Mouse (Mus musculus) E14TG2a.4 (cell line): ENCODE data around the gene Exoc6b.

ENCODE experiments used
- H3K27me3 ChIP-seq: 2 replicates; pipeline ENCODE4 v1.6.1; 2014; ENCODE audit warnings: low read length, control low read depth; ENCODE audit not compliant: insufficient read depth
- H3K36me3 ChIP-seq: 2 replicates; pipeline ENCODE4 v1.6.1; 2014; ENCODE audit warnings: low read length, control low read depth; ENCODE audit not compliant: insufficient read depth
- H3K4me1 ChIP-seq: replicated peaks from 2 replicates; pipeline ENCODE4 v1.6.1; 2014; ENCODE audit warnings: low read depth, low read length, control low read depth
- H3K4me3 ChIP-seq: replicated peaks from 2 replicates; pipeline ENCODE4 v1.5.1; 2014; ENCODE audit warnings: mild to moderate bottlenecking, low read length
- H3K9me3 ChIP-seq: 2 replicates; pipeline ENCODE4 v1.6.1; 2014; ENCODE audit warnings: low read length, control low read depth
- CTCF ChIP-seq: conservative IDR thresholded peaks from 2 replicates; pipeline ENCODE4 v1.5.1; 2014; ENCODE audit warnings: low read length
- NANOG ChIP-seq: IDR thresholded peaks from 2 replicates; pipeline ENCODE4 v1.6.1; 2014; ENCODE audit warnings: borderline replicate concordance, low read length, mixed read lengths
- POU5F1 ChIP-seq: IDR thresholded peaks from 2 replicates; pipeline ENCODE4 v1.6.1; 2014; ENCODE audit warnings: low read length, borderline replicate concordance

Gene Exoc6b

GRCm38 (mm10) chr6:84573905-84574660 lies 495.2 kb downstream of the Exoc6b start:
- H3K27me3 ChIP-seq = peaks cover 83% of the 10 kb centered on the region
- H3K36me3 ChIP-seq = no peaks in the 10 kb centered on the region
- peak overlapping the region; percentile 68 for H3K4me3 ChIP-seq
- TF ChIP-seq NANOG = no peak
- no peak for TF ChIP-seq POU5F1
- TF ChIP-seq CTCF = no peak
- H3K9me3 ChIP-seq = no peaks in the 10 kb centered on the region
- H3K4me1 ChIP-seq = peaks cover 34% of the 10 kb centered on the region

GRCm38 (mm10) chr6:84570039-84570438 lies 499.3 kb downstream of the Exoc6b start:
- Histone ChIP-seq H3K4me3 (no peak overlapping the region), H3K9me3 (no peaks in the 10 kb centered on the region), H3K4me1 (peaks cover 39% of the 10 kb centered on the region), H3K36me3 (no peaks in the 10 kb centered on the region), H3K27me3 (peaks cover 53% of the 10 kb centered on the region)
- TF ChIP-seq NANOG = no peak
- no peak for TF ChIP-seq POU5F1
- TF ChIP-seq CTCF = no peak

- H3K4me3 ChIP-seq = no peak overlapping the region
- H3K36me3 ChIP-seq = no peaks in the 10 kb centered on the region
- H3K9me3 ChIP-seq = no peaks in the 10 kb centered on the region
- peaks cover 35% of the 10 kb centered on the region for H3K4me1 ChIP-seq
- no peak for TF ChIP-seq NANOG
- TF ChIP-seq CTCF = no peak
- TF ChIP-seq POU5F1 = no peak
- H3K27me3 ChIP-seq = peaks cover 49% of the 10 kb centered on the region
Measured at GRCm38 (mm10) chr6:84569590-84569989, 499.7 kb downstream of the Exoc6b start.

GRCm38 (mm10) chr6:84568880-84569279 lies 500.4 kb downstream of the Exoc6b start:
- no peak for TF ChIP-seq NANOG
- no peak for TF ChIP-seq POU5F1
- no peak for TF ChIP-seq CTCF
- no peaks in the 10 kb centered on the region for H3K9me3 ChIP-seq
- no peaks in the 10 kb centered on the region for H3K36me3 ChIP-seq
- H3K4me1 ChIP-seq = peaks cover 28% of the 10 kb centered on the region
- peaks cover 49% of the 10 kb centered on the region for H3K27me3 ChIP-seq
- no peak overlapping the region for H3K4me3 ChIP-seq
